Mouse (Mus musculus) testis, postnatal 10 days (tissue): ENCODE measurements around the gene BC035947.
A peak's percentile ranks its signal among the peaks of the same experiment; 100 is the strongest.
"Not testable (repeated sequence)": the region's sequence is repeated elsewhere in the genome, so short reads cannot be mapped to it uniquely, and the experiment has no call there.

Experiments
- DNase-seq: peaks from one replicate; pipeline ENCODE4 v3.0.0; 2021; ENCODE audit warnings: low spot score

The BC035947 gene

GRCm38 (mm10) chr1:78511621-78512160, at the start of gene BC035947:
TSS of gene BC035947 (minus strand) at chr1:78512158.
- DNase-seq: peak; percentile 56

DNA sequence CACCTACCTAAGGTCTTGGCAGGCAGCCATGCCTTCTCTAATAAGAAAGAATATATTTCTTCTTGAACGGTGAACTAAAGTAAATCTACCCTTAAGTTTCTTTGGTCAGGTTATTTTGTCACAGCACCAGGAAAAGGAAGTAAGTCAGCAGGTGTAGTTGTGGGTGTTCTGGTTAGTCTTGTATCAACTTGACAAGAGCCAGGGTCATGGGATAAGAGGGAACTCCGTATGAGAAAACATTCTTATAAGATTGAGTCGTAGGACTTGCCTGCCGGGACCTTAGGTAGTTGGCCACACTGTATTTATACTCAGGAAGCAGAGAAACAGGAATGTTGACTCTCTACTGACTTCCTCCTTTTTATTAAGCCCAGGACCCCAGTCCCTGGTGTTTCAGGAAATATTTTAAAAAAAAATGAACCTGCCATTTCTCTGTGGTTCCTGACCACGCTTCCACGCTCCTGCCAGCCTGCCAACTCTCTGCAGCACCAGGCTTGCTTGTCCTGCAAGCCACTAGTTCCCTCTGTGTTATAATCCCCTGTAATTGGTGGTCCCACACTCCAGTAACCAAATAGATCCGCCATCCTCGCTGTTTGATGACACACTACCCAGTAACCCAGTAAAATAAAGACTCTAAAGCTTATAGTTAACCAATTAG, 42.2 kb upstream of the BC035947 start:
- no peak for DNase-seq

- no peak for DNase-seq
These were observed 37.0 kb upstream of the BC035947 start for GRCm38 (mm10) chr1:78548961-78549360.

GRCm38 (mm10) chr1:78546258-78546657, 34.3 kb upstream of the BC035947 start:
- DNase-seq: no peak

- not testable (repeated sequence) for DNase-seq
These were observed 31.7 kb upstream of the BC035947 start for GRCm38 (mm10) chr1:78543631-78544030.

DNA sequence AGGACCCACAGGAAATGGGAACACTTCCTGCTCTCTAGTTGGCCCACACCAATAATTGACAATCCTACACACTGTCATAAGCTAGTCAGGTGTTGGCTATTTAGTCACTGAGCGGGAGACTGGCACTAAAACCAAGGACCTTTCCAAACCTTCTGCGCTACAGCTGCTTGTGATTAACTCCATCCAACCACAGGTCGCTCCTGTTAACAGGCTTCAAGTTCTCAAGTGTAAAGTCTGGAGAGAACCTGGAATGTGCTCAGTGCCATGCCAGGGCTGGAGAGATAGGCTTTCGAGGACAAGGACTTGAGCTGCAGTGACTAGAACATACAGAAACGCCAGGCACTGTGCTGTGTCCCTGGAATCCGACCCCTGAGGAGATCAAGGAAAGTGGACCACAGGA, 27.2 kb upstream of the BC035947 start:
- no peak for DNase-seq

DNA sequence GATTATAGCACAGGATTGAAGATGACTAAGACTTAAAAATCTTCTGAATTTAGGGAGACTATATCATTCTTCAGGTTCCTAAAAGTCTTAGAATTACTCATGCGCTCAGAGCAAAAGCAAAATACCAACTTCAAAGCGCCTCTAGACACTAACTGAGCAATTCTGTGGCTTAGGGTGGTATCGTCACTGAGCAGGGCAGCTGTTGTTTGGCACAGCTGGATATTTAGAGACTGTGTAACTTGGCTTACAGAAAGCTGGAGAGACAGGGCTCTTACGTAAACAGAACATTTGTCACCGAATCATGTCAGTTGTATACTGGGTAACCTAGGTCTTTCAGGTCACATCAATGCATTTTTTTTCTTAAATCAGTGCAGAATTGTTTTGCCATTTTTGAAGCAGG, 26.4 kb upstream of the BC035947 start:
- no peak for DNase-seq

- DNase-seq: peak; percentile 42
These were observed 25.6 kb upstream of the BC035947 start for GRCm38 (mm10) chr1:78537494-78538010.

GRCm38 (mm10) chr1:78536310-78537164, 24.6 kb upstream of the BC035947 start:
- peak; percentile 90 for DNase-seq

DNA sequence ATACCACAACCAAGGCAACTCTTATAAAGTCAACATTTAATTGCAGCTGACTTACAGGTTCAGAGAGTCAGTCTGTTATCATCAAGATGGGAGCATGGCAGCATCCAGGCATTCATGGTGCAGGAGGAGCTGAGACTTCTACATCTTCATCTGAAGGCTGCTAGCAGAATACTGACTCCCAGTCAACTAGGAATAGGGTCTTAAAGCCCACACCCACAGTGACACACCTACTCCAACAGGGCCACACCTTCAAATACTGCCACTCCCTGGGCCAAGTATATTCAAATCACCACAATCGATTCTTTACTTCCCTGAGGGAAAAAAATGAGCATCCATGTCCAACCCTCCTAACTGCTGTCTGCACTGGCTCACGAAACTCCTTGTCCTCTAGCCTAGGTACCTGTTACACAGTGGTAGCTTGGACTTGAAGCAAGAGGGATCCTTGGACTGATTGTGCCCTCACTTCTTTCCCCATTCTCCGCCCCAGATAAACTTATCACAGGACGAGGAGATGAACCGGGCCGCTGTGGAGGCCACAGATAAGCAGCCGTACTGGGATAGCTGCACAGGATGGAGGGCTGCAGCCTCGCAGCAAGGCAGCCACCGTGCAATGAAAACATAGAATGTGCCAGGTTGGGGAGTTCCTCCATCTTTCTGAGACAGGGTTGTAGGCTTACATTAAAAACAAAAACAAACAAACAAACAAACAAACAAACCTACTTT, 22.6 kb upstream of the BC035947 start:
- DNase-seq: no peak

- no peak for DNase-seq
These were observed 20.3 kb upstream of the BC035947 start for GRCm38 (mm10) chr1:78532184-78532800.

DNA sequence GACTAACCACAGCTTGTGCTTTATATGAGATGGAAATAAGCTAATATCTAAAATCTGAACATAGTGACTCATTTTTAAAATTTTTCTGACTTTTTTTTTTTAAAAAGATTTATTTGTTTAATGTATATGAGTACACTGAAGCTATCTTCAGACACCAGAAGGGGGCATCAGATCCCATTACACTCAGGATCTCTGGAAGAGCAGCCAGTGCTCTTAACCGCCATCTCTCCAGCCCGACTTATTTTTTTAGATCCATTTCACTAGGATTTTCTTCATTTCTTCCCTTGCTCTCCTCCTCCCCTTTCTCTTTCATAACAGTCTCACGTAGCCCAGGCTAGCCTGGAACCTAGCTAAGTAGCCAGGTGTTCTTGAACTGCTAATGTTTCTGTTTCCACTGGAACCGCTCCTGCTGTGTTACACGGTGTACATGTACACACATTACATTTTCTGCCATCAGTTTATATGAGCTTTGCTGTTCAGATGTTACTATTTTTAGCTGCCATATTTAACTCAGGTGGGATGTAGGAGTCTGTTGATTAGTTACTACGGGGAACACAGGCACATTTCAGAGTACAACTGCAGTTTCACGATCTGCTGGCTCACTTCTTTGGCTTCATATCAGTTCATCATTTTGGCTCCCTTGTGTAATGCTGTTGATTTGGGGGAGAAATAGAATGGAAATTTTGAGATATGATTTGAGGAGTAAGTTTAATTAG, 18.7 kb upstream of the BC035947 start:
- DNase-seq: no peak

GRCm38 (mm10) chr1:78529011-78529410, 17.1 kb upstream of the BC035947 start:
- no peak for DNase-seq

- no peak for DNase-seq
These were observed 16.4 kb upstream of the BC035947 start for GRCm38 (mm10) chr1:78528356-78528755.

DNA sequence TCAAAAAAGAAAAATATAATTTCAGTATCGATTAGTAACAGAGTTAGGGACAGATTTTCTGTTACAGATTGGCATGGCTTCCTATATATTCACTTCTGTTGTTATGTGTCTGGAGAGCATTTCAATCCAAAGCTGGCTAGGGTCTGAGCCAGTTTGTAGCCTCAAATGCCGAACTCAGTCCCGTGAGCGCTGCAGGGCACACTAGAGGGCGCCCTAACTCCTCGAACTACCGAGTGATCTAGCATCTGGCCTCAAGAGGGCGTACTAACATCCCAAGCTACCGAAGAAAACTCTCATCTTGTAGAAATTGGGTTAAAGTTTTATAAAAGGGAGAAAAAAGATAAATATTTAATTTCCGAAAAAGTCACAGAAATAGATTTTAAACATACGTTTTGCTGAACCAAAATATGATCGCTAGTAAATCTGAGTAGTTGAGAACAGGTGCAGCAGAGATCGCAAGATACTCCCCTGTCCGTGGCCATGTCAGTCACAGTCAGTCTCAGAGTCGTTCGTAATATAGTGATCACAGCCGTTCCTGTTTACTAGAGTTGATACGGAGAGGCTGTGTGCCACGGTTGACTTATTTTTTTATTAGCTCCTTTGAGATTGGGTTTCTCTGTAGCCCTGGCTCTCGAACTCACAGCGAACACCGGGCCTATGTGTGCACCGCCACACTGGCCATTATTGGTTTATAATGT, 13.4 kb upstream of the BC035947 start:
- DNase-seq: peak; percentile 79

GRCm38 (mm10) chr1:78518907-78519306, 6.9 kb upstream of the BC035947 start:
- no peak for DNase-seq

DNA sequence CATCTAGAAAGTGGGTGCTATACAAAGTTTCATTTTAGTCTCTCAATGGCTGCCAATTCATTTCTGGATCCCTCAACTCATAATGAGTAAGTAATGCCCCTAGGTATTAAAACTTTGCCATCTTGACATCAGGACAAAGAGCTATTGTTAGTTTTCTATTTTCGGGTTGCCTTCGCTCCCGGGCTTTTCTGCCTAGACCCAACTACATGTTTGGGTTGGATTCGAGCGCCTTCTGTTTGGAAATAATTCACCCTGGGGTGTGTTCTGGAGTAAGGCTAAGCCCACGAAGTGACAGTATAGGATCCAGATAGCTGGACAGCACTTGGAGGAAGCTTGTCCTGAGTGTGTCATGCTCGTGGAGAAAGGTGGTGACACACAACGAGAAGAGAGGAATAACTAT, 798 bp upstream of the BC035947 start:
- no peak for DNase-seq

- no peak for DNase-seq
These were observed 1.1 kb downstream of the BC035947 start, which contains the start of gene Mogat1 for GRCm38 (mm10) chr1:78510862-78511261. TSS of gene Mogat1 (plus strand) at chr1:78510991.

GRCm38 (mm10) chr1:78507137-78507536, 4.8 kb downstream of the BC035947 start:
- DNase-seq: no peak

GRCm38 (mm10) chr1:78502527-78502926, 9.4 kb downstream of the BC035947 start:
- no peak for DNase-seq
